Mouse (Mus musculus) E14TG2a.4 (cell line): Measurements from ENCODE around the gene Psmc3ip.

Experiments used
- H3K27me3 ChIP-seq: 2 replicates; pipeline ENCODE4 v1.6.1; 2014; ENCODE audit warnings: low read length, control low read depth; ENCODE audit not compliant: insufficient read depth
- H3K36me3 ChIP-seq: 2 replicates; pipeline ENCODE4 v1.6.1; 2014; ENCODE audit warnings: low read length, control low read depth; ENCODE audit not compliant: insufficient read depth
- H3K4me1 ChIP-seq: replicated peaks from 2 replicates; pipeline ENCODE4 v1.6.1; 2014; ENCODE audit warnings: low read depth, low read length, control low read depth
- H3K4me3 ChIP-seq: replicated peaks from 2 replicates; pipeline ENCODE4 v1.5.1; 2014; ENCODE audit warnings: mild to moderate bottlenecking, low read length
- H3K9me3 ChIP-seq: 2 replicates; pipeline ENCODE4 v1.6.1; 2014; ENCODE audit warnings: low read length, control low read depth
- CTCF ChIP-seq: conservative IDR thresholded peaks from 2 replicates; pipeline ENCODE4 v1.5.1; 2014; ENCODE audit warnings: low read length
- NANOG ChIP-seq: IDR thresholded peaks from 2 replicates; pipeline ENCODE4 v1.6.1; 2014; ENCODE audit warnings: borderline replicate concordance, low read length, mixed read lengths
- POU5F1 ChIP-seq: IDR thresholded peaks from 2 replicates; pipeline ENCODE4 v1.6.1; 2014; ENCODE audit warnings: low read length, borderline replicate concordance

The Psmc3ip gene

GRCm38 (mm10) chr11:101071810-101072428 is 23.3 kb downstream of the Psmc3ip start:
- Histone ChIP-seq H3K9me3 (no peaks in the 10 kb centered on the region), H3K36me3 (no peaks in the 10 kb centered on the region), H3K4me1 (peaks cover 29% of the 10 kb centered on the region), H3K4me3 (no peak overlapping the region), H3K27me3 (peaks cover 70% of the 10 kb centered on the region)
- TF ChIP-seq NANOG (no peak), CTCF (no peak), POU5F1 (no peak)

- no peak for TF ChIP-seq CTCF
- TF ChIP-seq POU5F1, result no peak
- no peak for TF ChIP-seq NANOG
- Histone ChIP-seq H3K27me3 (peaks cover 65% of the 10 kb centered on the region), H3K4me3 (peak overlapping the region; percentile 92; the same call in 1 of the 2 replicates), H3K4me1 (peaks cover 30% of the 10 kb centered on the region), H3K9me3 (no peaks in the 10 kb centered on the region), H3K36me3 (no peaks in the 10 kb centered on the region)
Observed at GRCm38 (mm10) chr11:101070987-101071386, 24.2 kb downstream of the Psmc3ip start.

DNA sequence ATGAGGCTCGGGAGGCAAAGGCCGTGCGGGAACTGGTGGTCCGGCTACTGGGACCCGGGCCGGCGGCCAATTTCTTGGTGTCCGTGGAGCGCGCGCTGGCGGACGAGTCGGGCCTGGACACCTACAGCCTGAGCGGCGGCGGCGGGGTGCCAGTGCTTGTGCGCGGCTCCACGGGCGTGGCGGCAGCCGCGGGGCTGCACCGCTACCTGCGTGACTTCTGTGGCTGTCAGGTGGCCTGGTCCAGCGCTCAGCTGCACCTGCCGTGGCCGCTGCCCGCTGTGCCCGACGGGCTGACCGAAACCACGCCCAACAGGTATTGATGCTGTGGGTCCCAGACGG is 25.1 kb downstream of the Psmc3ip start:
- Histone ChIP-seq H3K27me3 (peaks cover 64% of the 10 kb centered on the region), H3K9me3 (no peaks in the 10 kb centered on the region), H3K4me3 (peak overlapping the region; percentile 92), H3K36me3 (no peaks in the 10 kb centered on the region), H3K4me1 (peaks cover 29% of the 10 kb centered on the region)
- no peak for TF ChIP-seq CTCF
- no peak for TF ChIP-seq POU5F1
- TF ChIP-seq NANOG, result no peak

DNA sequence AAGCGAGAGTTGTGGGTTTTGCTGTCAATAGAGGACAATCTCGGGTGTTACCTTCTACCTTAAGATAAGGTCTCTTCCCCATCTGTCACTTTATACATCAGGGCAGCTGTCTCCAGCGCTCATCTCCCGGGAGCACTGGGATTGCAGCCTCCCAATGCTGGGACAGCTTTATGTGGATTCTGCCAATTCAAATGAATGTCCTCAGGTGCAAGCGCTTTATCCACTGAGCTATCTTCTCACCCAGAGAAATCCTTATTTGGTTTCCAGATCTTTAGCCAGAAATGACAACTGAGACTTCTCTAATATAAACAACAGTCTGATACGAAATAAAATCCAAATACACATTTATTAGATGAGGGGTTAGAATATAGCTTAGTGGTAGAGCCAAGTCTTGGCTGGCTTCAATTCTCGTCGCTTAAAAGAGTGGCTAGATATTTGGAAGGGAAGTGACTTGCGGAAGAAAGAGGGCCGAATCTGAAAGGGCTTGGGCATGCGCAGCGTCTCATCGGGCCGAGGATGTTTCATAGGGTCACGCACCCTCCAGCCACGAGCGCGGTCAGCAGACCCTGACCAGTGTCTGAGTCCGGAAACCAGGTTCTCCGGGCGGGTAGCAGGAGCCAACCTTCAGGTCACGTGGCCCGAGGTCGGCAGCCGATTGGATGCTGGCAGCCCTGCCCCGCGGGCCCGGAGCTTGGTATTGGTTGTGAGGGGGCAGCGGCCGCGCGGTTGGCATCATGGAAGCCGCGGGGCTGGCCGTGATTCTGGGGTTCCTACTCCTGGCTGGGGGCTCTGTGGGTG is 25.6 kb downstream of the Psmc3ip start, which contains the start of gene Naglu:
TSS of gene Naglu (plus strand) at position 622 of the 798 bp plus-strand sequence.
- H3K36me3 ChIP-seq, result no peaks in the 10 kb centered on the region
- TF ChIP-seq CTCF, result no peak
- no peak for TF ChIP-seq POU5F1
- no peak for TF ChIP-seq NANOG
- H3K9me3 ChIP-seq, result no peaks in the 10 kb centered on the region
- H3K27me3 ChIP-seq, result peaks cover 64% of the 10 kb centered on the region
- H3K4me1 ChIP-seq, result peaks cover 34% of the 10 kb centered on the region
- H3K4me3 ChIP-seq, result peak within 1 kb of the TSS; percentile 92

GRCm38 (mm10) chr11:101066549-101067412 is 28.5 kb downstream of the Psmc3ip start:
- H3K9me3 ChIP-seq, result no peaks in the 10 kb centered on the region
- peak overlapping the region; percentile 67 for H3K4me3 ChIP-seq
- H3K27me3 ChIP-seq, result peaks cover 38% of the 10 kb centered on the region
- peaks cover 6% of the 10 kb centered on the region; the same call in 1 of the 2 replicates for H3K36me3 ChIP-seq
- TF ChIP-seq POU5F1 (no peak), CTCF (peak; percentile 69)
- H3K4me1 ChIP-seq, result peaks cover 53% of the 10 kb centered on the region

- no peak overlapping the region for H3K4me3 ChIP-seq
- peaks cover 58% of the 10 kb centered on the region for H3K4me1 ChIP-seq
- peaks cover 6% of the 10 kb centered on the region; the same call in 1 of the 2 replicates for H3K36me3 ChIP-seq
- TF ChIP-seq NANOG (no peak), POU5F1 (no peak), CTCF (no peak)
- peaks cover 21% of the 10 kb centered on the region for H3K27me3 ChIP-seq
- no peaks in the 10 kb centered on the region for H3K9me3 ChIP-seq
Observed at GRCm38 (mm10) chr11:101065002-101065401, 30.2 kb downstream of the Psmc3ip start.

- Histone ChIP-seq H3K27me3 (peaks cover 18% of the 10 kb centered on the region), H3K4me1 (peaks cover 64% of the 10 kb centered on the region), H3K9me3 (no peaks in the 10 kb centered on the region), H3K4me3 (no peak overlapping the region), H3K36me3 (peaks cover 6% of the 10 kb centered on the region; the same call in 1 of the 2 replicates)
- TF ChIP-seq NANOG, result peak; percentile 24; the same call in 1 of the 2 replicates
- no peak for TF ChIP-seq CTCF
- no peak for TF ChIP-seq POU5F1
Observed at GRCm38 (mm10) chr11:101064462-101064861, 30.8 kb downstream of the Psmc3ip start.
